ENCODE assay signal across 10 mouse cellular contexts in the genomic region with DNA sequence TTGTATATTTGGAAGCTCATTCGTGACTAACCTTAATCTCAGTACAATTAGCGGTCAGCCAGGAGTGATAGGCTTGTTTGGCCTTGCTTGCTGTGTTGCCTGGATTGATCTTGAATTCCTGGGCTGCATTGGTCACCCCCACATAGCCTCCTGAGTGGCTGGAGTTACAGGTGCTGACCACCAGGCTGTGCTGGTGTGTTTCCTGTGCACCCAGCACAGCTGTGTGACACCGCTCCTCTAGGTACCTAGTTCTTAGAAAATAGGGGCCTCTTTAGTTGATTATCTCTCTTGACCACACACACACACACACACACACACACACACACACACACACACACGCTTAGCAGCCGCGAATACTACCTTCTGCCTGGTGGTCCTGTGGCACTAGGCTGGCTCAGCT. TPM values are rescaled to one million over a fixed set of nuclear protein-coding genes. Genes with fewer than 3 reads are reported as not detected.
DNase-seq lines count a peak whose midpoint lies in the region; ATAC-seq and TF ChIP-seq lines count a peak whose summit lies in the region.
"Had no signal": no experiment of that assay in that cellular context is flagged by ENCODE, and none has a peak within 500 bp of the region (broad histone marks: within the 10 kb centered on the region; RNA-seq: fewer than 3 reads in every experiment).

No protein-coding gene starts in this region.

- no peak for ATAC-seq in intestine, postnatal 0 days
- no peak for ATAC-seq in intestine, embryonic 15.5 days
- no peak for ATAC-seq in forebrain, embryonic 14.5 days

- H3K27me3 ChIP-seq in intestine, postnatal 0 days (replicated peaks; ENCODE audit: control insufficient read depth, insufficient read depth, low read length): no peaks in the 10 kb centered on the region
- 0 out of 2 replicates have a peak, but pooled peaks cover 2% of the 10 kb centered on the region for H3K27me3 ChIP-seq in intestine, embryonic 15.5 days (replicated peaks)
- no peaks in the 10 kb centered on the region for H3K27me3 ChIP-seq in forebrain, embryonic 14.5 days (replicated peaks; ENCODE audit: control insufficient read depth, insufficient read depth, low read length)
- H3K27me3 ChIP-seq: heart, embryonic 15.5 days; megakaryocyte, embryonic 14.5 days had no signal

- H3K4me1 ChIP-seq in intestine, postnatal 0 days (replicated peaks; ENCODE audit: control insufficient read depth, insufficient read depth, low read length): 0 out of 2 replicates have a peak, but pooled peaks cover 5% of the 10 kb centered on the region
- H3K4me1 ChIP-seq in intestine, embryonic 15.5 days (replicated peaks): peaks cover 5% of the 10 kb centered on the region; the same call in 1 of the 2 replicates
- no peaks in the 10 kb centered on the region for H3K4me1 ChIP-seq in forebrain, embryonic 14.5 days (ENCODE audit: control insufficient read depth, insufficient read depth, low read length)

- DNase-seq in 416B (ENCODE audit: low read depth) (peak; percentile 55), MN1 (ENCODE audit: low spot score) (peak; percentile 28)
- peak; percentile 67 for DNase-seq in heart, postnatal 4 days
- no peak for DNase-seq in layer of hippocampus, adult 9-10 months (ENCODE audit: low spot score)
- DNase-seq in layer of hippocampus, postnatal 25 days (ENCODE audit: extremely low spot score in 1 of 2, low spot score in 1 of 2): no peak
- no peak for DNase-seq in forebrain, embryonic 14.5 days (ENCODE audit: low spot score)

- peak; percentile 68 for TF ChIP-seq CTCF in intestine, postnatal 0 days (IDR thresholded peaks at IDR 0.05; ENCODE audit: low read depth)

- WGBS in intestine, postnatal 0 days: 72% methylated on average over 6 of the region's 6 CpGs
- WGBS in intestine, embryonic 15.5 days: 63% methylated on average over 6 of the region's 6 CpGs
- WGBS in forebrain, embryonic 14.5 days: 68% methylated on average over 6 of the region's 6 CpGs

- H3K4me3 ChIP-seq in intestine, postnatal 0 days (ENCODE audit: low read depth, low read length): no peak overlapping the region
- no peak overlapping the region for H3K4me3 ChIP-seq in intestine, embryonic 15.5 days (replicated peaks)
- no peak overlapping the region for H3K4me3 ChIP-seq in forebrain, embryonic 14.5 days (ENCODE audit: low read depth, low read length)
- H3K4me3 ChIP-seq: heart, embryonic 15.5 days; megakaryocyte, embryonic 14.5 days had no signal

- no peaks in the 10 kb centered on the region for H3K9me3 ChIP-seq in intestine, postnatal 0 days (ENCODE audit: control insufficient read depth)
- H3K9me3 ChIP-seq in intestine, embryonic 15.5 days: no peaks in the 10 kb centered on the region
- H3K9me3 ChIP-seq in forebrain, embryonic 14.5 days (replicated peaks; ENCODE audit: control insufficient read depth, low read length): no peaks in the 10 kb centered on the region
- H3K9me3 ChIP-seq: heart, embryonic 15.5 days; megakaryocyte, embryonic 14.5 days had no signal

- no peak overlapping the region for H3K4me2 ChIP-seq in intestine, postnatal 0 days (replicated peaks; ENCODE audit: low read depth)
- no peak overlapping the region for H3K4me2 ChIP-seq in intestine, embryonic 15.5 days (replicated peaks)
- H3K4me2 ChIP-seq in forebrain, embryonic 14.5 days (ENCODE audit: low read length): no peak overlapping the region
- H3K4me2 ChIP-seq: heart, embryonic 15.5 days had no signal

- no peaks in the 10 kb centered on the region for H3K36me3 ChIP-seq in intestine, postnatal 0 days (ENCODE audit: control insufficient read depth, insufficient read depth)
- H3K36me3 ChIP-seq in intestine, embryonic 15.5 days: no peaks in the 10 kb centered on the region
- H3K36me3 ChIP-seq in forebrain, embryonic 14.5 days (ENCODE audit: control insufficient read depth, insufficient read depth, low read length): no peaks in the 10 kb centered on the region
- H3K36me3 ChIP-seq: heart, embryonic 15.5 days had no signal

- H3K9ac ChIP-seq in intestine, postnatal 0 days (ENCODE audit: low read depth, low read length): no peak overlapping the region
- no peak overlapping the region for H3K9ac ChIP-seq in intestine, embryonic 15.5 days
- no peak overlapping the region for H3K9ac ChIP-seq in forebrain, embryonic 14.5 days (ENCODE audit: low read length)
- H3K9ac ChIP-seq: heart, embryonic 15.5 days had no signal

- no peak overlapping the region for H3K27ac ChIP-seq in intestine, postnatal 0 days (ENCODE audit: low read depth, low read length)
- H3K27ac ChIP-seq in intestine, embryonic 15.5 days: no peak overlapping the region
- no peak overlapping the region for H3K27ac ChIP-seq in forebrain, embryonic 14.5 days (ENCODE audit: low read depth, low read length)
- H3K27ac ChIP-seq: heart, embryonic 15.5 days had no signal

RNA-seq across cellular contexts. Expression of gene Slc41a3, which starts 3.7 kb away (rescaled TPM):
- polyA plus RNA-seq in intestine, postnatal 0 days (2015; fragmentation: Nextera tagmentation; extraction: Ambion mirVana): 8.8 and 10.0 TPM in 2 replicates
- polyA plus RNA-seq in intestine, embryonic 15.5 days (2015; fragmentation: Nextera tagmentation; extraction: Ambion mirVana): 5.1 and 5.7 TPM in 2 replicates
- total RNA-seq in heart, postnatal 4 days (2021): 10 to 100 TPM; 19.4 to 19.8 TPM
- 1 to 10 TPM; 3.7 to 4.6 TPM for total RNA-seq in layer of hippocampus, postnatal 25 days (2021)
- polyA plus RNA-seq in forebrain, embryonic 14.5 days (2014; fragmentation: Nextera tagmentation; extraction: Ambion mirVana): 2.0 and 2.1 TPM in 2 replicates

Comparison
In these comparisons a context has a peak if more than half of its experiments do, and no peak if none do; other contexts are left out.
1. DNase-seq: peak in 416B (single experiment), MN1 (single experiment) and heart, postnatal 4 days (single experiment); none in layer of hippocampus, adult 9-10 months (single experiment), layer of hippocampus, postnatal 25 days (0 of 2) and forebrain, embryonic 14.5 days (single experiment).